Mouse (Mus musculus): ENCODE results near the gene Kcnt2.

Kcnt2 gene

DNA sequence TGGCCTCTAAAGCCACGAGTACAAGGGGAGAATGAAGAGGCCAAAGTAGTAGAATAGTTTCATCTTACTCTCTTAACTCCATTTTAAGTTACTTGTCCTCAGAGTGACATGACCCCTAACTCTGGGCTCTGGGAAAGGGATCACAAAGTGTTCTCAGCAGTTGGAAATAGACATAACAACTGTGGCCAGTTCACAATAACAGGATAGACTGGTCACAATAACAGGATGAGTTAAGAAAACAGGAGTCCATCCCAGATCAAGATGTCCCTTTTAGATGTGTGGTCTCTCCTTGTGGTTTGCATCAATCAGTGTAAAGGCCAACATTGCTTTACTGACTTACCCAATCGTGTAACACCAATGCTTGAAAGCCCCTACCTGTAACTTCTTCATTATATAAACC, 132.8 kb downstream of the Kcnt2 start:
- in situ Hi-C loops (cut with MboI) = no loop called here

DNA sequence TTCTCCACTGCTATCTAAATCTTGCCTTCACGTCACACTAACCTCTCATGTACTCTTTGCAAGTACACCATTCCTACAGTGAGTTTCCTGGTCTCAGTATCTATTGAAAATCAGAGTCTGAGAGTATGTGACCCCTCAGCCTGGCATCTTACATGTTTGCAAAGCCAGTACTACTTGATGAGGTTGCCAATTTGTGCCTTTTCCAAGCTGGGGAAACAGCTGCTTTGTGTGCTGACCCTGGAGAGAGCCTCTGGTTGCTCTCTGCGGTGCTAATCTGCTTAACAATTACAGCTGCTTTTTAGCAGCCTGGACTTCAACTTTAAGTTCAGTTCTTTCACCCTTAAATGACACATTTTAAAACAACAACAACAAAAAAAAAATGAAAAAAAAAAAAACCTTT, 133.6 kb downstream of the Kcnt2 start:
- in situ Hi-C loops (cut with MboI) = no loop called here

DNA sequence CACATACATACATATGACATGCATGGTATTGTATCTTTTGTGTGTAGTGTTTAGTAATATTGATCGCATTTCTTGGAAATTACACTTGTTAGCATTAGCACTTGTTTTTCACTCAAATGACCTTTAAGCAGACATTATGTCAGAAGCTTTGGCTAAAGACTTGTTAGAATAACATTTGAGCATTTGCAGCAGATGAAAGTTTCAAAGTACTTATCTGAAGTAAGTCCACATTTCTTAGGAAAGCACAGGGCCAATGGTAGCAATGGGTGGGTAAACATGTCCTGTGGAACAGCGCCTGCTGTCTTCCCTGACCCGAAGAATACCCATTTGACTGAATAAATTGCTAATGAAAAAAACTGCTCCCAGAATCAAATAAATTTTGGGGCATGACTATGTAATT, 135.1 kb downstream of the Kcnt2 start:
- in situ Hi-C loops (cut with MboI) = no loop called here

DNA sequence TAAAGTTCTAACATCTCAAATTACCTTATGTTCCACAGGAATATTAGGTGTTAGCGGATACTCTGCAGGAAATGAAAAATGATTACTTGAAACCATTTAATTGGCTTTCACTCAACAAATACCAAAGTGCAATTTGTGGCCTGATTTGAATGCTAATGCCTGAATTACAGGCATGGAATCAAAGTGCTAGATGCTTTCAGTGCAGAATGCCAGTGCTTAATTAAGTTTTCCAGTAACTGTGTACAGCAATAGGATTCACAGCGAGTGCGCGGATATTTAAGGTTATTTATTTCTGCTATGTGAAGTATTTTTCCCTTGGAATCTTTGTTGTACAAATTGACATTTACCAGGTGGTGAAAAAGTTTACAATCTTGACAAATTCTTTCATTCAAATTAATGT, 144.3 kb downstream of the Kcnt2 start:
- in situ Hi-C loops (cut with MboI) = no loop called here

DNA sequence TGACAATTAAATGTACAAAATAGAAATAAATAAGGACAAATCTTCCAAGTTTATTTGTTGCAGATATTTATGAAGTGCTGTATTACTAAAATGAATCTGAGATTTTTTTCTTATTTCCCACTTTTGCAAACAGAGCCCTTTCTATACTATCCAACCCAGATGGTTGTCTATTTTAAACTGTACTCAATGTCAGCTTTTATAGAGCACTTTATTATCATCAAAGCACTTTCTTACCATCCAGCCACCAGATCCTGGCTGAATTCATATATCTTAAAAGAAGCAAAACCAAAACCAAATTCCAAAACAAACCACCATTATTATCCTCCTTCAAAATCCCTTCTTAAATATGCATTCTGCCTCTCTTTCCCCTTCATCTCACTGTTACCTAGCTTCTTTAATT, 151.8 kb downstream of the Kcnt2 start:
- in situ Hi-C loops (cut with MboI) = no loop called here

DNA sequence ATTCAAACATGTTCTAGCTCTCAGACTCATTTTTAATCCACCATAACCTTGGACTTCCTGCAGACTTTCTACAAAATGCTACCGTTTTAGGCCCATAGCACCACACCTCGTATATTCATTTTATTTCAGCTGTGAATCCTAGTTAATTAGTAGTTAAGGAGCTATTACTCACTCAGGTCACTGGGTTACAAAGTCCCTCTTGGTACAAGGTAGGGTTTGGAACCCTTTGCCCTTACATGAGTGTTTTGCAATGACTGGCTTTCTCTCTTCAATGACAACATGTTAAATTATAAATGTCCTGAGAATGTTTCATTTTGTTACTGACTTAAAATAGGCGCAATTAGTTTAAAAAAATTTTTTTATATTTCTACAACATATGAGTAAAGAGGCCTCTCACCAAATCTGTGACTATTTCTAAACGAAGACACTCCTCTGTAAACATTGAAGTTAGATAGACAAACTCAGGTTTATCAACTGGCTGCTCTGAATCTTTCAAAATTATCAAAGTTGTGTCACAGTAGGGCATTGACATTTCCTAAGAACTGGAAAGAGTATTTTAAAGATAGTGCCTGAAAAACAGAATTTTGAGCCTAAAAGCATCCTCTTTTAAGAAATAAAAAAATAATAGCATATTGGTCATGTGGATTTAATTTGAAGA, 160.8 kb downstream of the Kcnt2 start:
- in situ Hi-C loops (cut with MboI) = no loop called here

DNA sequence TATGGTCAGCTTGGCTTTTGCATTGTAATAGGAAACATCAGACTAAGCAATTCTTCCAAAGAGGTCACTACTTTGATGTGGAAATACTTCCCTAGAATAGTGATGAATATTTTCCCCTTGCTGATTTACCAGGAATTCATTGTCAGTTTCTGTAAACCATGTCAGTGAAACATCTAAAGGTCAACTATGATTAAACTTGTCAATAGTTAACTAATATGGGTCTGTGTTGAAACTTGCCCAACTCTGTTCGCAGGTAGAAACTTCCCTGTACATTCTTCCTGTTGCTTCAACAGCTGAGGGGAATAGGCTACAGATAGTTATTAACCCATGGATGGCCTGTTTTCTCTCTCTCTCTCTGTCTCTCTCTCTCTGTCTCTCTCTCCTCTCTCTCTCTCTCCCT, 169.8 kb downstream of the Kcnt2 start:
- in situ Hi-C loops (cut with MboI) = no loop called here

DNA sequence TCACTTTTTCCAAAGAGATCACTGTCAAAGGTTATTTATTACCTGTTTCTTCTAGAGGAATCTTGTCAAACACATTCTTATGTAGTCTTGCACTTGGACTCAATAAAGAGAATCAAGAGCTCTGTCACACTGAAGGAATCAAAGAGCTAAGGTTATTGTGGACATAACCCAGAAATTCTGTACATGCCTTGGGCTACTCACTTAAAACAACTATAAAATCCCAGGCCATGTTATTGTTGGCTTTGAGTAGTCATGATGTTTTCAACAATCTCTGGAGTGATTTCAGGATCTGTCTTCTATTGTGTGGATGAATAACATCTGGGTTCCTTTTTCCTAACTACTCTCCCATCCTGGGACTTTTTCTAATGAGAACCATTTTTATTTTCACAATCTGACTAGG, 177.0 kb downstream of the Kcnt2 start:
- in situ Hi-C loops (cut with MboI) = no loop called here

DNA sequence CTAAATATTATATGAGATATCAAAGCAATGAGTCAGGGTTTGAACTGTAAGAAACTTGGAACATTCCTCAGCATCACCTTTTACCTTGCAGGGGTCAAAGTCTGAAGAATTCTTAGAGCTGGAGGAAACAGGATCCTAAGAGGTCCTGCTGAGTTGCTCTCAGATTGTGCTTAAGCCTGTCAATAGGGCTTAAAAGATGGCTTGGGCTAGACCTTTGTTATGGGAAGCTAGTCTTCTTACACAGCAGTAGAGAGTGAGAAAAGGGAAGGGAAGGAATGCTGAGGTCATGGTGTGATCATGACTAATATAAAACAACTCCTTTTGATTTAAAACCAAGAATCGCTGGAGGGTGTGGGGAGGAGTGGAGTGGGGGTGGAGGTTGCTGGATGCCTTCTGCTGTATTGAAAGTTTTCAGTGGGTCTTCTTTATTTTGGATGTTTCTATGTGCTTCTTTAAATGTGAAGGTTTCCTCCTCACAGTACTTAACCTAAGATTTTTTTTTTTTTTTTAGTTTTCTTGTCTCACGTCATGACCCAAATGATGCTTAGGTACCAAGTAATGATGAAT, 183.4 kb downstream of the Kcnt2 start:
- in situ Hi-C loops (cut with MboI) = no loop called here

DNA sequence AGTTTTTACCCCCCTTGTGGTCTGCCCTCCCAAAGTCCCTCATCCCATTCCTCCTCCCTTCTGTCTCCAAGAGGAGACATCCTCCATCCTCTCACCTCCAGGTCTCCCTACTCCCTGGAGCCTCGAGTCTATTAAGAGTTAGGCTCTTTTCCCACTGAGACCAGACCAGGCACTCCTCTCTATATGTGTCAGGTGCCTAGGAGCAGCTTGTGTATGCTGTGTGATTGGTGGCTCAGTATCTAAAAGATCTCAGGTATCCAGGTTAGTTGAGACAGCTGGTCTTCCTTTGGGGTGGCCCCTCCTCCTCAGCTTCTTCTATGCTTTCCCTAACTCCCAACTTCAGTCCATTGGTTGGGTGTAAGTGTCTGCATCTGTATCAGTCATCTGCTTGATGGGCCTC, 186.1 kb downstream of the Kcnt2 start:
- in situ Hi-C loops (cut with MboI) = no loop called here

DNA sequence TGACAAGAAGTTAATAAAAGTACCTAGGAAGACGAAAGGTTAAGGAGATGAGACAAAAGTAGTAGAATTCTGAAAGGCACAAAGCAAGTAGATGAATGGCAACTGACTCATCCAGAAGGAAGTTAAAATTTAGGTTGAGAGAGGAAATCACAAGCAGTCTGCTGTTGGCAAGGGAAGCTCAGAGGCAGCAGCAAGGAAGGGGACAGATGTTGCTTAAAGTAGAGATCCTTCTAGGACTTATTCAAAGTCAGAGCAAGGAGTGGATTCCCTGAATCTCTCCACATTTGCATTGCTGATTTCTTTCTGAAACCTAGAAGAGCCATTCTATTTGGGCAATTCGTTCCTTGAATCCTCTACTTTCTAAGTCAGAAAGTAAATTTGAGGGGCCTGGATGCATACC, 188.8 kb downstream of the Kcnt2 start:
- in situ Hi-C loops (cut with MboI) = no loop called here

DNA sequence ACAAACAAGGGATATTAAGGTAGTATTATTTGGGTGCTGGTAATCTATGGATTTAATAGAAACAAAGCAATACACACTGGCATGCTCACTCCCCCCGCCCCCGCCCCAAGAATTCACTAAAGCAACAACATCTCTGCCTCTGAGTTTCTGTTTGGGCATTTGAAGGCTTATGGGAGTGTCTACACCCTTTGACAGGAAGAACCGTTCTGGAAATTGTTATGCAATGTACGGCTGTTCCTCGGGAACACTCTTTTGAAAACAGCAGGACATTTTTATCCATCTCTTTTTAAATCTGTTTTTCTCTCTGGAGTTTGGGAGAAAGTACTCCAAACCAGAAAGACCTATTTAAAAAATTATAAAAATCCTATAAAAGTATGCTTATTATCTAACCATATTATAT, 192.2 kb downstream of the Kcnt2 start:
- in situ Hi-C loops (cut with MboI) = no loop called here

DNA sequence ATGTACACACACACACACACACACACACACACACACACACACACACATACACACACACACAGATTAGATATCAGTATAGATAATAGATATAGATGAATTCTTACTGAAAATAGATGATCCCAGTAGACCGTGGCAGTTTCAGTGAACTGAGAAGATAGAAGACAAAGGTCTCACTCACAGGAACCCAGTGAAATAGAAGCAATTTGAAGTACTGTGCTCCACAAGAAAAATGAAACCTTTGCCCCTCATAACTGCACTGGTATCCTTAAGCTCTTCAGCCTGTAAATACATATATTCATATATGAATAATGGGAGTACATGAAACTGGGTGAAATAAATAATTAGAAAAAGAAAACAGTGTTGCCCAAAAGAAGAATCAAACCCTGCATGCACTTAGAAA, 197.9 kb downstream of the Kcnt2 start:
- in situ Hi-C loops (cut with MboI) = no loop called here

DNA sequence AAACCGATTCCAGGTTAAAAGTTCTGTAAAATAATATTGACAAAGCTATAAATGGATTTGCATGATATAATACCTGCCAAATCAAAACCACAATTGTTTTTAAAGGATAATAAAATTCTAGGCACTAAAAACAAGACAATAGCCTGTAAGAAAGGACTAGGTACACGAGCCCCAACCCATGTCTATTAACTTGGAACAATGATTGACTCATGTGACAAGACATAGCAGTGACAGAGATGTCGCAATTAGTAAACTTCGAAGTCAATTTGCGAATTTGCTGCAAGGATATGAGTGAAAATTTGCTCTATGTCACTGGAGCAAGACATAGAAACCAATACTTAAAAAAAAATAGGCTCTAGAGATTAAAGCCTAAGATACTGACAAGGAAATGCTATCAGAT, 198.4 kb downstream of the Kcnt2 start:
- in situ Hi-C loops (cut with MboI) = no loop called here

DNA sequence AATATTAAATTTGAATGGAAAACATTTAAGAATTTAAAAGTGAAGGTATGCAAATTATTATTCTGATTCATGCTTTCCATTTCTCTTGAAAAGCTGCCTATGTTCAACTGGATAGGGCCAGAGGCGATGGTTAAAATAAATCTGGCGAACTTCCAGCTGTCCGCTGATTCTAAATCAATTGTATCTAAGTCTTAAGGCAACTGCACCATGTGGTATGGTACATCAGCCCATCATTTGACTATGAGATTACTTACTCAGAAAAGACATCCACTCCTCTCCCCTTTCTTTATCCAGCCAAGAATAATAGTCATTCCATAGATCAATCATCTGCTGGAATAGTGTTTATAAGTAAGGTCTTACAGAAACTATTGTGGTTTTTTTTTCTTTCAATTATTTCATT, 205.5 kb downstream of the Kcnt2 start:
- in situ Hi-C loops (cut with MboI) = no loop called here

DNA sequence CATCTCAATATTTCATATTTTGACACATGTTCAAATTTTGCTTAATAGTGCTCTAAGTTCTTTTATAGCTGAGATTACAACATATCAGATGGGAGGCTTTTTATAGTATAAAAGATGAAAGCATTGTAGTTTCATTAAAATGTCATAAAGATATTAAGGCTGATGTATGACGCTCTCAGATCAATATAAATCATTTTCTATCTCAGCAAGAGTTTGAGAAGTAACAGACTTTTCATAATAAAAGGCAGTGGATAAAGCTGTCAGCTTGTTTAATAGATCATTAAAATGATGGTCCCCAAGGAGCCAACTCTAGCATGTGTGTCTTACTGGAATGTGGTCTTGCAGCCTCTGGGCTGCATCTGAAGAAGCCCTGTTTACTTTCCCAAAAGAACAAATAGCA, 206.0 kb downstream of the Kcnt2 start:
- in situ Hi-C loops (cut with MboI) = no loop called here

DNA sequence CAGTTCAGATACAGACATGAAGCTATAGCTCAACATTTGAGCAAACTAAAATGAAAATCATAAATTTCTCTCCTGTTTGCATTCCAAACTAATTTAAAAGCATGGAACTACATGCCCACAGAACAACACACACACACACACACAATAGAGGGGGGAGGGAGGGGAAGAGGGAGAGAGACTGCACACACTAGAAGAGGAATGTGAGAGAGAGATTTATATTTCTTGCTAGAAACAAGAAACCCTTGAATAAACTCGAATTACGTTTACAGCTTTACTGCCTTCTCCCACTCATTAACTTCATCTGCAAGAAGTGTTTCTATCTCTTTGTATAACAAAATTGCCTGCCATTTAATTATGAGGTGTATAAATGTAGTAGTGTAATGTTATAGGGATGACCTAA, 209.9 kb downstream of the Kcnt2 start:
- in situ Hi-C loops (cut with MboI) = no loop called here

DNA sequence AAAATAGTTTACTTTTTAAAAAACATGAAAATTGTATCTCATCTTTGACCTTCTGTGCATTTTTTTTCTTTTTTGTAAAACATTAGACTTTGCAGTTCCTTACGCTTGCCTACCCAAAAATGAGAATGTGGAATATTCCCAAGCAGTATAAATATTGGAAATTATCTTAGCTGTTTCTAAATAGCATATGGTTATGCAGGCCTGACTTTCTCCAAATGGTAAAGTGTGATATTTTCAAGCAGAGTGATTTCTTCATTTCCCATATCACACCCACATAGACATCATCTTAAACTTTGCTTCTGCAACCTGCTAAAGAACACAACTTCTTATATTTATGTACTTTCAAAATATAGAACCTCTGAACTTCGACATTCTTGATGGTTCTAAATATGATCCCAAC, 210.9 kb downstream of the Kcnt2 start:
- in situ Hi-C loops (cut with MboI) = no loop called here

DNA sequence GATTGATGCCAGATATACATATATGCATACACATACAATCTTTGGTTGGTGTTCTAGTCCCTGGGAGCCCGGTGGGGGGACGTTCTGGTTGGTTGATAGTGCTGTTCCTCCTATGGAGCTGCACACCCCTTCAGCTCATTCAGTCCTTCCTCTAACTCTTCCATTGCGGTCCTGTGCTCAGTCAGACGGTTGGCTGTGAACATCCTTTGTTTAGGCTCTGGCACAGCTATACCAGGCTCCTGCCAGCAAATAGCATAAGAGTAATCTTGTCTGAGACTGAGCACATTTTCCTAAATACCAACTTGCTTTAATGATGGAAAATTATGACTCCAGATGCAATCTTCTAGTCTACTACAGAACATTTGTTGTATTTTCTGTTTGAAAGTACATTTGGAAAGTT, 222.4 kb downstream of the Kcnt2 start:
- in situ Hi-C loops (cut with MboI) = no loop called here

DNA sequence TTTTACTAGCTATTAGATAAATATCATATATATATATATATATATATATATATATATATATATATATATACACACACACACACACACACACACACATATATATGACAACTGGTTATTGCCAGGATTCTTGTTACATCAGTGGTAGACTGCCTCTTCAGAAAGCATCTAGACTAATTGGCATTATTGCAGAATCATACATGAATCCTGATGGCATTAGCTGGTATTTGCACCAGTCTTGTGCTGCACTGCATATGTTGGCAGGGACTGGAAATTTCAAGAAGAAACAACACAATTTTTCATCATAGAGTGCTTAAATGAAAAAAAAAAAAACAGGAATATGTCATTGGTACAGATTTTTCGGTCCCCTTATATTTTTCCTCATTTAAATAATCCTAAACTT, 223.6 kb downstream of the Kcnt2 start:
- in situ Hi-C loops (cut with MboI) = no loop called here

DNA sequence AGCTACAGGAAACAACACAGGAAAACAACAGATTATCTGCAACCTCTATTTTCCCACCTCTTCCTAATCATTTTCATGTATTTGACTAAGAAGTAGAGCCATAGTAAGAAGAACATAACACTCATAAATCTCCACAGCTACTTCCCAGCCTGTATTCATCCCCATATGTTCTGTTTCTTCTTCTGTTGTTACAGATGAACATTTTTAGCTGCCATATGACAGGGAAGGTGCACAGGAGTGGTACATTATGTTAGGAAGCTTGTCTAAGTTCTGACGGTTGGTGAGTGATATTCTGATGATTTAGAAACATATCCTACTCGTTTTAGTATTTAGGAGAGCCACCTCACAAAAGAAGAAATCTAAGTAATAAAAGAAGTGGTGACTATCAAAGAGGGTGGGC, 231.0 kb downstream of the Kcnt2 start:
- in situ Hi-C loops (cut with MboI) = no loop called here

DNA sequence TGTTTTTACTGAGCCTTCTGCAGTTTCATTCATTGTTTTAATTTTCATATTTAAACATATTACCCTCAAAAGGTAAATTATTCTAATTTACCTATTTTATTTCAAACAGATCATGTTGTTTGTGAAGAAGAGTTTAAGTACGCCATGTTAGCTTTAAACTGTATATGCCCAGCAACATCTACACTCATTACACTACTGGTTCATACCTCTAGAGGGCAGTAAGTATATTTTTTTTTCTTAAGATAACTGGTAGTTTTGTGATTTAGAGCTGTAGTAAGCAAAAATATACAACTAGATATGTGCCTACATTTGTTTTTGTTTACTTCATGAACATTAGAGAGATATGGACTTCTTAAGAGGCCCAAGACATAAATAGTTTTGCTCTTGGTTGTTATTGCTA, 238.1 kb downstream of the Kcnt2 start:
- in situ Hi-C loops (cut with MboI) = no loop called here

DNA sequence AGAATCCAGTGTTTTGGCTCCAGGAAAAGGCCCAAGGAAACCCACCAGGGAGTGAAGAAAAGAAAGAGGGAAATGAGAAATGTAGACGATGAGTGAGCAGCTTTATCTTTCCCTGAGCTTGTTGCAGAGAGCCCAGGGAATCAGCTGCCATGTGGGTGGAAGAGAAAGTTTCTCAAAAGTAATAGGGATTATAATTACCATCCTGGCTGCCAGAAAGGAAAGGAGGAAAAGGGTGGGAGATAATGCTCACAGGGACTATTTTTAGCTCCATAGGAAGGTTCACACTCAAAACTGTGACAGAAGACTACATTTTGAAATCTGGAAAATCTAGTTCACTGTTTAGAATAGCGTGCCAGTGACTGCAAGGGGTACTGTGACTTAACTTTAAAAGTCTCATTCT, 243.9 kb downstream of the Kcnt2 start:
- in situ Hi-C loops (cut with MboI) = no loop called here

DNA sequence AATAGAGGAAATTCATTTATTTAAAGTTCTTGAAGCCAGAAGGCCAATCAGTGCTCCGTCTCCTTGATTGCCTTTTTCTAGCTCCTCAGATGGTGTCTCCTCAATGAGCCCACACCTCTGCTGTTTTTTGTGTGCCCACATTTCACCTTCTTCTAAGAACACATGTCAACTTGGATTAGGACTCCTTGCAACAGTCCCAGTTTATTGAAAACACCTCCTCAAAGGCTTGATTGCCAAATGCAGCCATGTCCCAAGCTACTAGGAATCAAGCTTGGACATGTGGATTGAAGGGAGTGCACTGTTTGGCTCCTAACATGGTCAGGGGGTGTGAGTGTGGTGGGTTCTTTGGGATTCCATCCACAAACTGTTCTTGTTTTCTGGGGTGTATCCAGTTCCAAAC, 245.4 kb downstream of the Kcnt2 start:
- in situ Hi-C loops (cut with MboI) = no loop called here

All from mature B cell (primary cell).